Mouse (Mus musculus): ENCODE measurements around the gene Arsj. TPM values are rescaled to one million over a fixed set of nuclear protein-coding genes. Genes with fewer than 3 reads are reported as not detected.
A peak's percentile ranks its signal among the peaks of the same experiment; 100 is the strongest.

The Arsj gene
- polyA plus RNA-seq, 1 experiment: 0.06 TPM

- no peaks in the 10 kb centered on the region for H3K36me3 ChIP-seq (ENCODE audit: control insufficient read depth, insufficient read depth, low read length)
- WGBS: 19% methylated on average over 3 of the region's 3 CpGs
Measured at GRCm38 (mm10) chr3:126402836-126403235, 39.4 kb downstream of the Arsj start.

GRCm38 (mm10) chr3:126404199-126404598 is 40.7 kb downstream of the Arsj start:
- no peaks in the 10 kb centered on the region for H3K4me1 ChIP-seq (ENCODE audit: control insufficient read depth, insufficient read depth, low read length)
- DNase-seq: no peak
- H3K4me3 ChIP-seq (ENCODE audit: insufficient read depth, low read depth, low read length): no peak overlapping the region
- H3K27ac ChIP-seq (ENCODE audit: insufficient read depth, low read depth, low read length): no peak overlapping the region
- WGBS: 82% methylated on average over 2 of the region's 2 CpGs
- TF ChIP-seq CTCF (conservative IDR thresholded peaks at IDR 0.05; ENCODE audit: insufficient read depth, insufficient read length, low read depth, low read length): no peak
- no peak for TF ChIP-seq POLR2A (IDR thresholded peaks at IDR 0.05; ENCODE audit: low read depth, low read length)
- no peaks in the 10 kb centered on the region for H3K27me3 ChIP-seq (replicated peaks; ENCODE audit: control insufficient read depth, insufficient read depth, low read length)
- no peaks in the 10 kb centered on the region for H3K36me3 ChIP-seq (ENCODE audit: control insufficient read depth, insufficient read depth, low read length)

More at GRCm38 (mm10) chr3:126402836-126403235, 39.4 kb downstream of the Arsj start:
- Histone ChIP-seq H3K27me3 (replicated peaks; ENCODE audit: control insufficient read depth, insufficient read depth, low read length) (no peaks in the 10 kb centered on the region), H3K4me1 (ENCODE audit: control insufficient read depth, insufficient read depth, low read length) (no peaks in the 10 kb centered on the region), H3K4me3 (ENCODE audit: insufficient read depth, low read depth, low read length) (no peak overlapping the region), H3K27ac (ENCODE audit: insufficient read depth, low read depth, low read length) (no peak overlapping the region)
- TF ChIP-seq CTCF (conservative IDR thresholded peaks at IDR 0.05; ENCODE audit: insufficient read depth, insufficient read length, low read depth, low read length) (peak; percentile 44), POLR2A (IDR thresholded peaks at IDR 0.05; ENCODE audit: low read depth, low read length) (no peak)
- DNase-seq: peak; percentile 75

GRCm38 (mm10) chr3:126430524-126431064 is 67.1 kb downstream of the Arsj start:
- Histone ChIP-seq H3K27ac (ENCODE audit: insufficient read depth, low read depth, low read length) (no peak overlapping the region), H3K36me3 (ENCODE audit: control insufficient read depth, insufficient read depth, low read length) (no peaks in the 10 kb centered on the region), H3K4me1 (ENCODE audit: control insufficient read depth, insufficient read depth, low read length) (no peaks in the 10 kb centered on the region), H3K27me3 (replicated peaks; ENCODE audit: control insufficient read depth, insufficient read depth, low read length) (no peaks in the 10 kb centered on the region), H3K4me3 (ENCODE audit: insufficient read depth, low read depth, low read length) (no peak overlapping the region)
- DNase-seq: no peak
- no peak for TF ChIP-seq POLR2A (IDR thresholded peaks at IDR 0.05; ENCODE audit: low read depth, low read length)
- TF ChIP-seq CTCF (conservative IDR thresholded peaks at IDR 0.05; ENCODE audit: insufficient read depth, insufficient read length, low read depth, low read length): no peak
- WGBS: 92% methylated on average over 3 of the region's 3 CpGs

- no peaks in the 10 kb centered on the region for H3K27me3 ChIP-seq (replicated peaks; ENCODE audit: control insufficient read depth, insufficient read depth, low read length)
- DNase-seq: peak; percentile 91
- no peak overlapping the region for H3K27ac ChIP-seq (ENCODE audit: insufficient read depth, low read depth, low read length)
- TF ChIP-seq CTCF (conservative IDR thresholded peaks at IDR 0.05; ENCODE audit: insufficient read depth, insufficient read length, low read depth, low read length) (no peak), POLR2A (IDR thresholded peaks at IDR 0.05; ENCODE audit: low read depth, low read length) (no peak)
- no peaks in the 10 kb centered on the region; the same call in 1 of the 2 replicates for H3K4me1 ChIP-seq (ENCODE audit: control insufficient read depth, insufficient read depth, low read length)
- H3K4me3 ChIP-seq (ENCODE audit: insufficient read depth, low read depth, low read length): no peak overlapping the region
- WGBS: 43% methylated on average over 6 of the region's 6 CpGs
- no peaks in the 10 kb centered on the region for H3K36me3 ChIP-seq (ENCODE audit: control insufficient read depth, insufficient read depth, low read length)
Measured at GRCm38 (mm10) chr3:126439331-126439730, 75.8 kb downstream of the Arsj start.

GRCm38 (mm10) chr3:126449058-126449457 is 85.6 kb downstream of the Arsj start:
- Histone ChIP-seq H3K4me1 (ENCODE audit: control insufficient read depth, insufficient read depth, low read length) (no peaks in the 10 kb centered on the region), H3K36me3 (ENCODE audit: control insufficient read depth, insufficient read depth, low read length) (no peaks in the 10 kb centered on the region), H3K27me3 (replicated peaks; ENCODE audit: control insufficient read depth, insufficient read depth, low read length) (no peaks in the 10 kb centered on the region), H3K27ac (ENCODE audit: insufficient read depth, low read depth, low read length) (no peak overlapping the region), H3K4me3 (ENCODE audit: insufficient read depth, low read depth, low read length) (no peak overlapping the region)
- TF ChIP-seq CTCF (conservative IDR thresholded peaks at IDR 0.05; ENCODE audit: insufficient read depth, insufficient read length, low read depth, low read length) (no peak), POLR2A (IDR thresholded peaks at IDR 0.05; ENCODE audit: low read depth, low read length) (no peak)
- no peak for DNase-seq
- 73% methylated on average over 6 of the region's 6 CpGs for WGBS

- TF ChIP-seq CTCF (conservative IDR thresholded peaks at IDR 0.05; ENCODE audit: insufficient read depth, insufficient read length, low read depth, low read length) (no peak), POLR2A (IDR thresholded peaks at IDR 0.05; ENCODE audit: low read depth, low read length) (no peak)
- WGBS: 60% methylated on average over 2 of the region's 2 CpGs
- DNase-seq: no peak
- Histone ChIP-seq H3K4me1 (ENCODE audit: control insufficient read depth, insufficient read depth, low read length) (no peaks in the 10 kb centered on the region), H3K27ac (ENCODE audit: insufficient read depth, low read depth, low read length) (no peak overlapping the region), H3K4me3 (ENCODE audit: insufficient read depth, low read depth, low read length) (no peak overlapping the region), H3K27me3 (replicated peaks; ENCODE audit: control insufficient read depth, insufficient read depth, low read length) (no peaks in the 10 kb centered on the region), H3K36me3 (ENCODE audit: control insufficient read depth, insufficient read depth, low read length) (no peaks in the 10 kb centered on the region)
Measured at GRCm38 (mm10) chr3:126449515-126449914, 86.0 kb downstream of the Arsj start.

- Histone ChIP-seq H3K36me3 (ENCODE audit: control insufficient read depth, insufficient read depth, low read length) (no peaks in the 10 kb centered on the region), H3K27ac (ENCODE audit: insufficient read depth, low read depth, low read length) (no peak overlapping the region), H3K4me1 (ENCODE audit: control insufficient read depth, insufficient read depth, low read length) (no peaks in the 10 kb centered on the region), H3K27me3 (replicated peaks; ENCODE audit: control insufficient read depth, insufficient read depth, low read length) (no peaks in the 10 kb centered on the region; the same call in 1 of the 2 replicates), H3K4me3 (ENCODE audit: insufficient read depth, low read depth, low read length) (no peak overlapping the region)
- TF ChIP-seq POLR2A (IDR thresholded peaks at IDR 0.05; ENCODE audit: low read depth, low read length): no peak
- no peak for TF ChIP-seq CTCF (conservative IDR thresholded peaks at IDR 0.05; ENCODE audit: insufficient read depth, insufficient read length, low read depth, low read length)
- no peak for DNase-seq
- WGBS: 62% methylated on average over 7 of the region's 7 CpGs
Measured at GRCm38 (mm10) chr3:126455787-126456482, 92.5 kb downstream of the Arsj start.

All from kidney, adult 2 months (tissue).